Mouse (Mus musculus): ENCODE data around the gene Treml2. TPM values are rescaled to one million over a fixed set of nuclear protein-coding genes. Genes with fewer than 3 reads are reported as not detected.
A peak's percentile ranks its signal among the peaks of the same experiment; 100 is the strongest.

Gene Treml2
- polyA plus RNA-seq, 1 experiment from 2014 or later = 0.17 TPM

- Histone ChIP-seq H3K4me2 (replicated peaks; ENCODE audit: low read depth, low read length) (no peak overlapping the region), H3K27ac (ENCODE audit: low read length) (no peak overlapping the region), H3K36me3 (ENCODE audit: control insufficient read depth, insufficient read depth, low read length) (no peaks in the 10 kb centered on the region), H3K9me3 (ENCODE audit: control insufficient read depth, low read depth, low read length) (no peaks in the 10 kb centered on the region), H3K27me3 (ENCODE audit: control insufficient read depth, insufficient read depth, low read length) (no peaks in the 10 kb centered on the region), H3K4me3 (ENCODE audit: low read depth, low read length) (no peak overlapping the region), H3K9ac (replicated peaks; ENCODE audit: low read depth, low read length) (no peak overlapping the region), H3K4me1 (ENCODE audit: control insufficient read depth, insufficient read depth, low read length) (no peaks in the 10 kb centered on the region)
- ATAC-seq (ENCODE audit: insufficient number of reproducible peaks, insufficient read depth, low FRiP score, low read depth) = no peak
Observed at GRCm38 (mm10) chr17:48278381-48278780, 20.9 kb upstream of the Treml2 start.

DNA sequence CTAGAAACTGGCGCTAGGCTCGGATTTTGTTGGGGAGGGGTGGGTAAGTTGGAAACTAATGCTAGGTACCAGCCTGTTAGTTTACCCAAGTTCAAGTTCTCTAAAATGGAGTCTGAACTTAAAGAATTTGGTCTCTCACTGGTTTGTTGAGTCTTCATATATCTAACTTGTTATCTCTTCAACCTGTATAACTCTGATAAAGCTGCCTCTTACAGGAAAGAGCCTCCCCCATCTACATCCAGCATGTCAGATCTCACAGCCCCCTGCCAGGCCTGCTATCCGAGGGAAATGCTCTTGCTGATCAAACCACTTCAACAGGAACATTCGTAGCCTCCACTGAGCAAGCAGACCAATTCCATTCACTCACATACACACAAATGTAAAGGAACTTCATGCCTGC lies 20.3 kb upstream of the Treml2 start:
- no peak overlapping the region for H3K9ac ChIP-seq (replicated peaks; ENCODE audit: low read depth, low read length)
- no peaks in the 10 kb centered on the region for H3K9me3 ChIP-seq (ENCODE audit: control insufficient read depth, low read depth, low read length)
- no peak overlapping the region for H3K4me2 ChIP-seq (replicated peaks; ENCODE audit: low read depth, low read length)
- no peaks in the 10 kb centered on the region for H3K36me3 ChIP-seq (ENCODE audit: control insufficient read depth, insufficient read depth, low read length)
- H3K27ac ChIP-seq (ENCODE audit: low read length) = no peak overlapping the region
- H3K27me3 ChIP-seq (ENCODE audit: control insufficient read depth, insufficient read depth, low read length) = no peaks in the 10 kb centered on the region
- no peak overlapping the region for H3K4me3 ChIP-seq (ENCODE audit: low read depth, low read length)
- H3K4me1 ChIP-seq (ENCODE audit: control insufficient read depth, insufficient read depth, low read length) = no peaks in the 10 kb centered on the region
- WGBS = 73% methylated on average over 4 of the region's 4 CpGs
- no peak for ATAC-seq (ENCODE audit: insufficient number of reproducible peaks, insufficient read depth, low FRiP score, low read depth)

- Histone ChIP-seq H3K27ac (ENCODE audit: low read length) (no peak overlapping the region), H3K9me3 (ENCODE audit: control insufficient read depth, low read depth, low read length) (no peaks in the 10 kb centered on the region), H3K4me1 (ENCODE audit: control insufficient read depth, insufficient read depth, low read length) (no peaks in the 10 kb centered on the region), H3K36me3 (ENCODE audit: control insufficient read depth, insufficient read depth, low read length) (no peaks in the 10 kb centered on the region), H3K9ac (replicated peaks; ENCODE audit: low read depth, low read length) (no peak overlapping the region), H3K4me2 (replicated peaks; ENCODE audit: low read depth, low read length) (peak overlapping the region; percentile 43), H3K27me3 (ENCODE audit: control insufficient read depth, insufficient read depth, low read length) (no peaks in the 10 kb centered on the region), H3K4me3 (ENCODE audit: low read depth, low read length) (peak overlapping the region; percentile 23; the same call in 1 of the 2 replicates)
- 25% methylated on average over 18 of the region's 18 CpGs for WGBS
- ATAC-seq (ENCODE audit: insufficient number of reproducible peaks, insufficient read depth, low FRiP score, low read depth) = no peak
Observed at GRCm38 (mm10) chr17:48280943-48281738, 18.2 kb upstream of the Treml2 start.

DNA sequence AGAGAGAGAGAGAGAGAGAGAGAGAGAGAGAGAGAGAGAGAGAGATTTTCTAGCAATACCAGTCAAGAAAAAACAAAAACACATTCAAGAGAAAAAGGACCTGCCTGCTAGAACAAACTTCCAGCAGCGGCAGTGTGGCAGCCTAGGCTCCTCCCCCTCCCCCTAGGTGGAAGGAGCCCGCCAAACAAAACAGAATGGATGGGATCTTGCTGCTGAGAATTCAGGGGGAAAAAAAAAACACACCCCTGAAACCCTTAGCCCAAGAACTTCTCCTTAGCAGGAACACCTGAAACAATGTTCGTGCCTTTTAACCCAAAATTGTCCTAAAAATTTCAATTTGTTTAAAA lies 17.6 kb upstream of the Treml2 start:
- no peaks in the 10 kb centered on the region for H3K4me1 ChIP-seq (ENCODE audit: control insufficient read depth, insufficient read depth, low read length)
- H3K4me2 ChIP-seq (replicated peaks; ENCODE audit: low read depth, low read length) = peak overlapping the region; percentile 43
- H3K4me3 ChIP-seq (ENCODE audit: low read depth, low read length) = peak overlapping the region; percentile 23; the same call in 1 of the 2 replicates
- WGBS = 2% methylated on average over 3 of the region's 3 CpGs
- no peaks in the 10 kb centered on the region for H3K27me3 ChIP-seq (ENCODE audit: control insufficient read depth, insufficient read depth, low read length)
- H3K9ac ChIP-seq (replicated peaks; ENCODE audit: low read depth, low read length) = no peak overlapping the region
- no peaks in the 10 kb centered on the region for H3K9me3 ChIP-seq (ENCODE audit: control insufficient read depth, low read depth, low read length)
- ATAC-seq (ENCODE audit: insufficient number of reproducible peaks, insufficient read depth, low FRiP score, low read depth) = no peak
- no peaks in the 10 kb centered on the region for H3K36me3 ChIP-seq (ENCODE audit: control insufficient read depth, insufficient read depth, low read length)
- no peak overlapping the region for H3K27ac ChIP-seq (ENCODE audit: low read length)

- no peaks in the 10 kb centered on the region for H3K36me3 ChIP-seq (ENCODE audit: control insufficient read depth, insufficient read depth, low read length)
- 59% methylated on average over 1 of the region's 1 CpGs for WGBS
- no peak overlapping the region for H3K4me3 ChIP-seq (ENCODE audit: low read depth, low read length)
- H3K9me3 ChIP-seq (ENCODE audit: control insufficient read depth, low read depth, low read length) = no peaks in the 10 kb centered on the region
- H3K4me2 ChIP-seq (replicated peaks; ENCODE audit: low read depth, low read length) = no peak overlapping the region
- no peak for ATAC-seq (ENCODE audit: insufficient number of reproducible peaks, insufficient read depth, low FRiP score, low read depth)
- H3K9ac ChIP-seq (replicated peaks; ENCODE audit: low read depth, low read length) = no peak overlapping the region
- no peaks in the 10 kb centered on the region for H3K4me1 ChIP-seq (ENCODE audit: control insufficient read depth, insufficient read depth, low read length)
- no peaks in the 10 kb centered on the region for H3K27me3 ChIP-seq (ENCODE audit: control insufficient read depth, insufficient read depth, low read length)
- no peak overlapping the region for H3K27ac ChIP-seq (ENCODE audit: low read length)
Observed at GRCm38 (mm10) chr17:48286765-48287164, 12.5 kb upstream of the Treml2 start.

- 61% methylated on average over 2 of the region's 2 CpGs for WGBS
- Histone ChIP-seq H3K4me3 (ENCODE audit: low read depth, low read length) (no peak overlapping the region), H3K36me3 (ENCODE audit: control insufficient read depth, insufficient read depth, low read length) (no peaks in the 10 kb centered on the region), H3K9ac (replicated peaks; ENCODE audit: low read depth, low read length) (no peak overlapping the region), H3K4me2 (replicated peaks; ENCODE audit: low read depth, low read length) (no peak overlapping the region), H3K9me3 (ENCODE audit: control insufficient read depth, low read depth, low read length) (no peaks in the 10 kb centered on the region), H3K27ac (ENCODE audit: low read length) (no peak overlapping the region), H3K4me1 (ENCODE audit: control insufficient read depth, insufficient read depth, low read length) (no peaks in the 10 kb centered on the region), H3K27me3 (ENCODE audit: control insufficient read depth, insufficient read depth, low read length) (no peaks in the 10 kb centered on the region)
- ATAC-seq (ENCODE audit: insufficient number of reproducible peaks, insufficient read depth, low FRiP score, low read depth) = no peak
Observed at GRCm38 (mm10) chr17:48287276-48287675, 12.0 kb upstream of the Treml2 start.

- Histone ChIP-seq H3K4me3 (ENCODE audit: low read depth, low read length) (no peak overlapping the region), H3K36me3 (ENCODE audit: control insufficient read depth, insufficient read depth, low read length) (no peaks in the 10 kb centered on the region), H3K9me3 (ENCODE audit: control insufficient read depth, low read depth, low read length) (no peaks in the 10 kb centered on the region), H3K4me2 (replicated peaks; ENCODE audit: low read depth, low read length) (no peak overlapping the region), H3K9ac (replicated peaks; ENCODE audit: low read depth, low read length) (no peak overlapping the region), H3K27me3 (ENCODE audit: control insufficient read depth, insufficient read depth, low read length) (no peaks in the 10 kb centered on the region), H3K4me1 (ENCODE audit: control insufficient read depth, insufficient read depth, low read length) (no peaks in the 10 kb centered on the region), H3K27ac (ENCODE audit: low read length) (no peak overlapping the region)
- 87% methylated on average over 5 of the region's 5 CpGs for WGBS
- no peak for ATAC-seq (ENCODE audit: insufficient number of reproducible peaks, insufficient read depth, low FRiP score, low read depth)
Observed at GRCm38 (mm10) chr17:48293500-48294194, 5.7 kb upstream of the Treml2 start.

GRCm38 (mm10) chr17:48299756-48300155 lies 458 bp downstream of the Treml2 start:
- WGBS = 52% methylated on average over 7 of the region's 7 CpGs
- H3K9ac ChIP-seq (replicated peaks; ENCODE audit: low read depth, low read length) = no peak overlapping the region
- no peaks in the 10 kb centered on the region for H3K36me3 ChIP-seq (ENCODE audit: control insufficient read depth, insufficient read depth, low read length)
- H3K27me3 ChIP-seq (ENCODE audit: control insufficient read depth, insufficient read depth, low read length) = no peaks in the 10 kb centered on the region
- no peak overlapping the region for H3K27ac ChIP-seq (ENCODE audit: low read length)
- H3K4me3 ChIP-seq (ENCODE audit: low read depth, low read length) = no peak overlapping the region
- ATAC-seq (ENCODE audit: insufficient number of reproducible peaks, insufficient read depth, low FRiP score, low read depth) = no peak
- no peaks in the 10 kb centered on the region for H3K4me1 ChIP-seq (ENCODE audit: control insufficient read depth, insufficient read depth, low read length)
- H3K4me2 ChIP-seq (replicated peaks; ENCODE audit: low read depth, low read length) = no peak overlapping the region
- H3K9me3 ChIP-seq (ENCODE audit: control insufficient read depth, low read depth, low read length) = no peaks in the 10 kb centered on the region
